Mouse (Mus musculus): ENCODE results near the gene Nmb.

Gene Nmb

DNA sequence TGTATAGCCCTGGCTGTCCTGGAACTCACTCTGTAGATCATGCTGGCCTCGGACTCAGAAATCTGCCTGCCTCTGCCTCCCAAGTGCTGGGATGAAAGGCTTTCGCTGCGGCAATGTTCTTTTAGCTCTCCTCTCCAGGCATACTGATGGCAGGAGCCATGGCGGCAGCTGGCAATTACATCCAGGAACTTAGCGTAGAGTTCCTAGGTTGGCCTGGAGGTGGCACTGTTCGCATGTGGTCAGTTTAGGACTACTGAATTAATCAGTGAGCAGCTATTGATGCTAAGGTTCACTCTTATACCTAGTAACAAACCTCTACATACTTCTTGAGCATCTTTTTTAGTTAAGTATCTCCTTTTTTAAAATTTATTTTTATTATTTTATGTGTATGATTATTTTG is 47.7 kb downstream of the Nmb start:
- peak; percentile 83 for DNase-seq

DNA sequence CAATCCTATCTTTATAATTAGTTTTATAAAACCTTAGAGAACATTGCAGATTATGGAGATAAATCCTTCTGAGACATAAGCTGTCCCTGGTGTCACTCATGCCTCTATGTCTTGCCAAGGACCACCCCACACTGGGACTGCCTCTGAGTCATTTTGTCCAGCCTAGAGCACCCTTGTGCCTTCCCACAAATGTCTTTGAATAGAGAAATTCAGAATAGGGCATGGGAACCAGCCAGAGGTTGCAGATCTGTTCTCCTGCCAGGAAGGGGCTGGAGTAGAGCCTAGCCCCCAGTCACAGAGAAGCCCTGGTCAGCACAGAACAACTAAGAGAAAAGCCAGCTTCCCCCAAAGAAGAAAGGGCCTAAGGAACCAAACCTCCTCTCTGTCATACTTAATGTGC is 49.6 kb downstream of the Nmb start:
- DNase-seq = no peak

- no peak for DNase-seq
Measured at GRCm38 (mm10) chr7:80853218-80853617, 51.7 kb downstream of the Nmb start.
